Mouse (Mus musculus): ENCODE results near the gene Ppm1f. TPM values are rescaled to one million over a fixed set of nuclear protein-coding genes. Genes with fewer than 3 reads are reported as not detected.

Gene Ppm1f
- total and polyA plus RNA-seq, 2 experiments: 11.2 to 12.2 TPM

DNA sequence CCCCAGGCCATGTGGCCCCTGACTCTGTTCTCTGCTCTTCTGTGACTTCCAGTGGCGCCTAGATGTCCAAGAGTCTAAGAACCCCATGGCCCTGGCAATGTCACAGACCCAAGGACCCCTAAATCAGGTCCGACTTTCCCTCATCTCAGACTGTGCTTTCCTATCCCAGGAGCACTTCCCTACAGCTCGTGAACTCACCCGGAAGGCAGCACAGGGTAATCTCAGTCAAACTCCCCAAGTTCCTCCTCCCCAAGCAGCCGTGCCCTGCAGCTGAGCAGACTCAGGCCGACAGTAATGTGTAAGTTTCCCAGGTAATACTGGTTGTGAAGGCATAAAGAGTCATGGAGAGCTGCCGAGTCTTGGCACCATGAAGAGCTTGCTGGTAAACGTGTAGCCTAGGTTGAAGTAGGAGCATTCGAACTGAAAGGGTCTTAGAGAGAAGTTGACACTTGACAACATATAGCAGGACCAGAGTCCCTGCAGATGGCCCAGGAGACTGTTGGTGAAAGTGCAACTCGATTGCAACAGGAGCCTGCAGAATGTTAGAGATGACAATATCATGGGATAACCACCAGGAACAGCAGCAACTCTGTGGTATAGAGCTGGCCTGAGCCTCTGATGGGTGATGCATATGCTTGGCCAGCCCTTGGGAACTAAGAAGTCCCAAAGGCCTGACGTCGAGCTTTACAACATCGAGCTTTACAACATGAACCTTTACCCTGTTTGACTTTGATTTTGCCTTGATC, 39.4 kb upstream of the Ppm1f start:
- WGBS: 72% methylated on average over 13 of the region's 13 CpGs
- Histone ChIP-seq H3K27ac (replicated peaks; ENCODE audit: insufficient read depth, low read depth, low read length) (no peak overlapping the region), H3K9ac (ENCODE audit: low read depth, low read length) (no peak overlapping the region), H3K4me1 (ENCODE audit: control insufficient read depth, insufficient read depth, low read length) (no peaks in the 10 kb centered on the region), H3K36me3 (ENCODE audit: control insufficient read depth, insufficient read depth, low read length) (no peaks in the 10 kb centered on the region), H3K4me3 (ENCODE audit: insufficient read depth, low read depth, low read length) (no peak overlapping the region), H3K79me2 (ENCODE audit: control insufficient read depth, insufficient read depth, low read length) (no peaks in the 10 kb centered on the region), H3K27me3 (ENCODE audit: control insufficient read depth, insufficient read depth, low read length) (no peaks in the 10 kb centered on the region)
- TF ChIP-seq POLR2A (IDR thresholded peaks at IDR 0.05; ENCODE audit: extremely low read depth, insufficient read depth, low read length) (no peak), CTCF (IDR thresholded peaks at IDR 0.05; ENCODE audit: low read depth, low read length) (no peak)
- DNase-seq (ENCODE audit: extremely low read depth, low read depth, low spot score): peak; percentile 10

DNA sequence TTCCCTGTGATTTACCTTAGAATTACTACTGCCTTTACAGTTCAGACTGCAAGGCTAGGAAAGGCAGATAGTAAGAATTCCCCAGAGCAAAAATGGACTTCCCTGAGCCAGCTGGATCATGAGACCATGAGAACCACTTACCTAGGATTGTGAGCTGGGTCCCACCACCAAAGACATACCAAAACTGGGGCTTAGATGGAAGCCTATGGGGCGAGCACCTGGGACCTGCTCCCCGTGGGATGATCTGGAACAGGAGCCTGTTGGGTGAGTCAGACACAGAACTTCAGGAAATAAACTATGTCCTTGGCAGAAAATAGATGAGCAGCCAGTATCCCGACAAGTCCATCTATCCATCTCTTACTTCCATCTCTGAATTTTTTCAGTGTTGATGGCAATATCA, 34.0 kb upstream of the Ppm1f start:
- no peak overlapping the region for H3K9ac ChIP-seq (ENCODE audit: low read depth, low read length)
- no peaks in the 10 kb centered on the region for H3K4me1 ChIP-seq (ENCODE audit: control insufficient read depth, insufficient read depth, low read length)
- 68% methylated on average over 3 of the region's 3 CpGs for WGBS
- TF ChIP-seq POLR2A (IDR thresholded peaks at IDR 0.05; ENCODE audit: extremely low read depth, insufficient read depth, low read length): no peak
- TF ChIP-seq CTCF (IDR thresholded peaks at IDR 0.05; ENCODE audit: low read depth, low read length): no peak
- no peaks in the 10 kb centered on the region for H3K79me2 ChIP-seq (ENCODE audit: control insufficient read depth, insufficient read depth, low read length)
- H3K36me3 ChIP-seq (ENCODE audit: control insufficient read depth, insufficient read depth, low read length): no peaks in the 10 kb centered on the region
- no peak overlapping the region for H3K4me3 ChIP-seq (ENCODE audit: insufficient read depth, low read depth, low read length)
- no peaks in the 10 kb centered on the region for H3K27me3 ChIP-seq (ENCODE audit: control insufficient read depth, insufficient read depth, low read length)
- H3K27ac ChIP-seq (replicated peaks; ENCODE audit: insufficient read depth, low read depth, low read length): no peak overlapping the region
- no peak for DNase-seq (ENCODE audit: extremely low read depth, low read depth, low spot score)

DNA sequence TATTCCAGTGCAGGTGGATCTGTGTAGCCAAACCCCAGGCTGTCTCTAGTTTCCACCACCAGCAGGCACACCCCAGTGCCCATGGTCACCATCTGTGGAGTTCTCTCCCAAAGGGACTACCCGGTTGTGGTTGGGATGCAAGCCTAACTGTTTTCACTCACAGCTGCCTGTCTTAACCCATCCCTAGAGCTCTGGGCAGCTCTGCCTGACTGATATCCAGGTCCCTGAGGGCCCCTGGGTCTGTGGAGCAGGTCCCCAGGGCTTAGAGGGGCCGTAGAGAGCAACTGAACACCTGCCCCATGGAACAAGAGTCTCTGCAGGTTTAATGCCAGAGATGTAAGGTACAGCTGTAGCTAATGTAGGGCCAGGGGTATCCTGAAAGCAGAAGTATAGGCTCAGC, 32.3 kb upstream of the Ppm1f start, which contains the start of gene Igll1:
TSS of gene Igll1 (minus strand) at position 8 of the 400 bp plus-strand sequence.
- no peak for DNase-seq (ENCODE audit: extremely low read depth, low read depth, low spot score)
- Histone ChIP-seq H3K4me1 (ENCODE audit: control insufficient read depth, insufficient read depth, low read length) (no peaks in the 10 kb centered on the region), H3K36me3 (ENCODE audit: control insufficient read depth, insufficient read depth, low read length) (no peaks in the 10 kb centered on the region), H3K9ac (ENCODE audit: low read depth, low read length) (no peak within 1 kb of the TSS), H3K4me3 (ENCODE audit: insufficient read depth, low read depth, low read length) (no peak within 1 kb of the TSS), H3K79me2 (ENCODE audit: control insufficient read depth, insufficient read depth, low read length) (no peaks in the 10 kb centered on the region), H3K27ac (replicated peaks; ENCODE audit: insufficient read depth, low read depth, low read length) (no peak within 1 kb of the TSS), H3K27me3 (ENCODE audit: control insufficient read depth, insufficient read depth, low read length) (no peaks in the 10 kb centered on the region)
- WGBS: 90% methylated on average over 2 of the region's 2 CpGs
- TF ChIP-seq POLR2A (IDR thresholded peaks at IDR 0.05; ENCODE audit: extremely low read depth, insufficient read depth, low read length): no peak

DNA sequence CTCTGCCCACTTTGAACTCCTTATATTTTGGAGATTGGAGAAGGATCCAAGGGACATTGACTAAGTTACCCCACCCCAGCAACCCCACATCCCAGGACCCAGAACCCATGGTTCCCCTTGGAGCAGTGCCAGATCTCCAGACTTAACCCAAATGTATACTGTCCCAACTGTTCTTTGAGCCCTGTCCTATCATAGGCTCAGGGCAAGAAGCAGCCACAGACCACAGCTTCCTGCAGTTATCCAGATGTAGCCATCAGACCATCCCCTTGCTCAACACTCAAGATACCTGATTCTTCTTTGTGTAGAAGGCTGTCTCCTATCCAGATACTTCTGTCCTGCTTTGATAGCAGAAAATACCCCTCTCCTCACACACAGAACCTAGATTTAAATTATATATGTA, 31.1 kb upstream of the Ppm1f start:
- Histone ChIP-seq H3K4me3 (ENCODE audit: insufficient read depth, low read depth, low read length) (no peak overlapping the region), H3K27ac (replicated peaks; ENCODE audit: insufficient read depth, low read depth, low read length) (no peak overlapping the region), H3K79me2 (ENCODE audit: control insufficient read depth, insufficient read depth, low read length) (no peaks in the 10 kb centered on the region), H3K27me3 (ENCODE audit: control insufficient read depth, insufficient read depth, low read length) (no peaks in the 10 kb centered on the region), H3K4me1 (ENCODE audit: control insufficient read depth, insufficient read depth, low read length) (no peaks in the 10 kb centered on the region), H3K9ac (ENCODE audit: low read depth, low read length) (no peak overlapping the region), H3K36me3 (ENCODE audit: control insufficient read depth, insufficient read depth, low read length) (no peaks in the 10 kb centered on the region)
- TF ChIP-seq POLR2A (IDR thresholded peaks at IDR 0.05; ENCODE audit: extremely low read depth, insufficient read depth, low read length) (no peak), CTCF (IDR thresholded peaks at IDR 0.05; ENCODE audit: low read depth, low read length) (no peak)
- DNase-seq (ENCODE audit: extremely low read depth, low read depth, low spot score): no peak

DNA sequence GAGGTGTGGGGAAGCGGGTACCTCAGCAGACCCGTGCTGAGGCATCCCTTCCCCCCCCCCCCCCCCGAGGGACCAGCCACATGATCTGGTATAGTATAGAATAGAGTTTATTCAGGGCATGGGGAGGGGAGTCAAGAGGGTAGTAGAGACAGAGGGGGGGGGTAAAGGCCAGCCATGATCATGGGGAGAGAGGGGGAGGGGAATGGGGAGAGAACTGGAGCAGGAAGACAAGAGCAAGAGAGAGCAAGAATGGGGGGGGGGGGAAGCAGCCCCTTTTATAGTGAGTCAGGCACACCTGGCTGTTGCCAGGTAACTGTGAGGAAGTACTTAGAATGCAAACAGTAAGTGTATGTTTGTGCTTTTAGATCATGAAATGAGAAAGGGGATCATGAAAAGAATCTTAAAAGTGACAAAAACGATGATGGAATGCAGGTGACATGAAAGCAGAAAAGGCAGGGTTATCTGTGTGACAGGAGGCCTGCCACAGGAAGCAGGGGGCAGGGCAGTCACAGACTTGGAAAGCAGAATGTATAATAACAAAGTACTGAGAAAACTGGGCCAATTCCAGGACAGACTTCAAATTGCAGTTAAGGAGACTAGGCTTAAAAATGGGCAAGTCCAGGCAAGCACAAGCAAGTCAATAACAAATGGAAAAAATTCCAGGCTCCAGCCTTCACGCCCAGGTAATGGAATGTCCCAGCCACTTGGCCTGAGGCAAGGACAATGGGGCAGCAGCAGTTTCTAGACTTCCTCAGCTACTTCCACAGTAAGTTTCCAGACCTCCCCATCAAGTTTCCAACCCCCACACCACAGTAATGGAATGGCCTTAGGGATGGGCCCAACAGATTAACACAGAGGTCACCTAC, 30.3 kb upstream of the Ppm1f start:
- H3K9ac ChIP-seq (ENCODE audit: low read depth, low read length): no peak overlapping the region
- no peak overlapping the region for H3K4me3 ChIP-seq (ENCODE audit: insufficient read depth, low read depth, low read length)
- DNase-seq (ENCODE audit: extremely low read depth, low read depth, low spot score): peak; percentile 13
- WGBS: 58% methylated on average over 4 of the region's 5 CpGs
- H3K27me3 ChIP-seq (ENCODE audit: control insufficient read depth, insufficient read depth, low read length): no peaks in the 10 kb centered on the region
- H3K36me3 ChIP-seq (ENCODE audit: control insufficient read depth, insufficient read depth, low read length): no peaks in the 10 kb centered on the region
- H3K4me1 ChIP-seq (ENCODE audit: control insufficient read depth, insufficient read depth, low read length): no peaks in the 10 kb centered on the region
- no peaks in the 10 kb centered on the region for H3K79me2 ChIP-seq (ENCODE audit: control insufficient read depth, insufficient read depth, low read length)
- H3K27ac ChIP-seq (replicated peaks; ENCODE audit: insufficient read depth, low read depth, low read length): no peak overlapping the region
- TF ChIP-seq CTCF (IDR thresholded peaks at IDR 0.05; ENCODE audit: low read depth, low read length) (no peak), POLR2A (IDR thresholded peaks at IDR 0.05; ENCODE audit: extremely low read depth, insufficient read depth, low read length) (no peak)
